Mouse (Mus musculus) megakaryocyte, embryonic 14.5 days (primary cell): ENCODE measurements around the gene Tubg2.

ENCODE experiments used
- FLI1 ChIP-seq: IDR thresholded peaks from 2 replicates; pipeline ENCODE4 v1.6.1; 2012; ENCODE audit warnings: low read length, inconsistent platforms, mixed read lengths
- GATA1 ChIP-seq: IDR thresholded peaks from 3 replicates; pipeline ENCODE4 v1.6.1; 2012; ENCODE audit warnings: mixed read lengths, low read length, inconsistent platforms, borderline replicate concordance

DNA sequence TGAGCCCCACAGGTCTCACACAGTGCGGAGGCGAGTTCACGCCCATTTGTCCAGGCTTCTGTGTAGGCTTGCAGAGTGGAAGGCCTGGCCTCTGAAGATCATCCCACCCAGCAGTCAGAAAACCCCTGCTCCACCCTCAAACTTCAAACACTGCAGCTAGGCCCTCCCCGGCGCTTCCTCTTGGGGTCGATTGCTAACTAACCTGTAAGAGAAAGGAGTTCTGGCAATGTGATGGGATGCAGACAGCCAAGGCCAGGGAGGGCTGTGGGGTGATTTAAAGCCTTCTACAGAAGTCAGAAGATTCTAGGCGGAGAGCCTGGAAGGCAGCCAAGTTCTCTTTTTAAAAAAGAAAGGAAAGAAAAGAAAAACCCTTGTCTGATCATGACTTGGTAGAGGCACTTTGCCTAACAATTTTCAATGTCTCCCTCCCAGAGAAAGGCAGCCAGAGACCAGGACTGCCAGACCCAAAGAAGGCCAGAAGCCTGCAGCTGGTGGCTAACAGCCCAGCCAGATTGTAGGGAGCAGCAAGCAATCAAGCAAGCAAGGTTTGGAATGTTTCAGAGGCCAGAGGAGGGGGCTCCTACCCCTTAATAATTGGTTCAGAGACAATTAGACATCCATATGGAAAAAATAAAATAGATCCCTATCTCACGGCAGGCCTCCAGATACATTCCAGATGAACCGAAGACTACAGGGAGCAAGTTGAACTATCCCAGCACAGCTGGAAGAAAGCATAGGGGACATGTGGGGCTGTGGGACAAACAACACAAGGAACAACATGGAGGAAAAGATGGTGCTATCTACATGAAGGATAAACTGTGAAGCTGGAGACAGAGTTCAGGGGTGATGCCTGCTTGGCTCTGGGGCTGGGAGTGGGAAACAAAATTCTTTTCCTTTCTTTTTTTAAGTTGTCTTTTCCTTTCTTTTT, 6.3 kb upstream of the Tubg2 start:
- TF ChIP-seq GATA1 (no peak), FLI1 (no peak)
